Mouse (Mus musculus) myocyte (in vitro differentiated cells): Measurements from ENCODE around the gene Npas2.

ENCODE experiments used
- CEBPB ChIP-seq: IDR thresholded peaks from 2 replicates; pipeline ENCODE4 v1.6.1; 2011; ENCODE audit warnings: mild to moderate bottlenecking, moderate library complexity; ENCODE audit not compliant: poor library complexity, insufficient read depth, severe bottlenecking
- E2F4 ChIP-seq: IDR thresholded peaks from one replicate; pipeline ENCODE4 v1.6.1; 2011; ENCODE audit warnings: mild to moderate bottlenecking, control low read depth, moderate library complexity; ENCODE audit not compliant: insufficient read depth
- MAX ChIP-seq: IDR thresholded peaks from one replicate; pipeline ENCODE4 v1.6.1; 2011; ENCODE audit warnings: low read depth, mild to moderate bottlenecking, control low read depth
- POLR2A ChIP-seq: IDR thresholded peaks from one replicate; pipeline ENCODE4 v1.6.1; 2011; ENCODE audit warnings: low read depth, mild to moderate bottlenecking, control low read depth, moderate library complexity; ENCODE audit not compliant: insufficient read length
- POLR2AphosphoS2 ChIP-seq: IDR thresholded peaks from one replicate; pipeline ENCODE4 v1.6.1; 2011; ENCODE audit warnings: low read depth, control low read depth; ENCODE audit not compliant: insufficient read length
- SRF ChIP-seq: IDR thresholded peaks from one replicate; pipeline ENCODE4 v1.6.1; 2011; ENCODE audit warnings: low read depth; ENCODE audit not compliant: control insufficient read depth, insufficient read length
- TCF12 ChIP-seq: IDR thresholded peaks from one replicate; pipeline ENCODE4 v1.6.1; 2011; ENCODE audit warnings: mild to moderate bottlenecking, control low read depth; ENCODE audit not compliant: poor library complexity, insufficient read depth, severe bottlenecking
- USF1 ChIP-seq: IDR thresholded peaks from one replicate; pipeline ENCODE4 v1.6.1; 2011; ENCODE audit warnings: low read depth, mild to moderate bottlenecking, control low read depth, moderate library complexity

- TF ChIP-seq POLR2A: no peak
- no peak for TF ChIP-seq MAX
- no peak for TF ChIP-seq USF1
- no peak for TF ChIP-seq TCF12
- no peak for TF ChIP-seq E2F4
- no peak for TF ChIP-seq SRF
- TF ChIP-seq CEBPB: no peak
- no peak for TF ChIP-seq POLR2AphosphoS2
Measured at GRCm38 (mm10) chr1:39272976-39273375, 79.4 kb downstream of the Npas2 start.
